Mouse (Mus musculus): ENCODE data around the gene Olfr1220. TPM values are rescaled to one million over a fixed set of nuclear protein-coding genes. Genes with fewer than 3 reads are reported as not detected.

Gene Olfr1220
- polyA plus RNA-seq, 1 experiment, result not detected

- Histone ChIP-seq H3K36me3 (ENCODE audit: control insufficient read depth, insufficient read depth, low read length) (no peaks in the 10 kb centered on the region), H3K4me3 (ENCODE audit: extremely low read depth, insufficient read depth, insufficient read length) (no peak overlapping the region), H3K27me3 (ENCODE audit: control insufficient read depth, insufficient read depth, low read length) (no peaks in the 10 kb centered on the region), H3K4me1 (ENCODE audit: control insufficient read depth, insufficient read depth, insufficient read length) (no peaks in the 10 kb centered on the region), H3K27ac (ENCODE audit: insufficient read depth, low read length) (no peak overlapping the region)
- no peak for DNase-seq (ENCODE audit: low read depth in 1 of 2, low spot score in 2 of 2)
- TF ChIP-seq CTCF (IDR thresholded peaks at IDR 0.05; ENCODE audit: extremely low read depth, insufficient read depth, insufficient read length, insufficient replicate concordance), result no peak
- no peak for TF ChIP-seq POLR2A (IDR thresholded peaks at IDR 0.05; ENCODE audit: low read depth, low read length)
Measured at GRCm38 (mm10) chr2:89081487-89081886, 25.1 kb downstream of the Olfr1220 start.

- no peak within 1 kb of the TSS for H3K27ac ChIP-seq (ENCODE audit: insufficient read depth, low read length)
- DNase-seq (ENCODE audit: low read depth in 1 of 2, low spot score in 2 of 2), result no peak
- TF ChIP-seq CTCF (IDR thresholded peaks at IDR 0.05; ENCODE audit: extremely low read depth, insufficient read depth, insufficient read length, insufficient replicate concordance), result no peak
- TF ChIP-seq POLR2A (IDR thresholded peaks at IDR 0.05; ENCODE audit: low read depth, low read length), result no peak
- H3K27me3 ChIP-seq (ENCODE audit: control insufficient read depth, insufficient read depth, low read length), result no peaks in the 10 kb centered on the region
- H3K36me3 ChIP-seq (ENCODE audit: control insufficient read depth, insufficient read depth, low read length), result no peaks in the 10 kb centered on the region
- no peaks in the 10 kb centered on the region for H3K4me1 ChIP-seq (ENCODE audit: control insufficient read depth, insufficient read depth, insufficient read length)
- H3K4me3 ChIP-seq (ENCODE audit: extremely low read depth, insufficient read depth, insufficient read length), result no peak within 1 kb of the TSS
Measured at GRCm38 (mm10) chr2:89061087-89061486, 45.5 kb downstream of the Olfr1220 start, which contains the start of gene Olfr1218. Gene Olfr1218, minus strand, starts transcription at chr2:89061187.

Other genes starting within 250 kb of the Olfr1220 start
- gene Olfr1206, start 243.6 kb downstream of the Olfr1220 start, polyA plus RNA-seq (2012; rRNA removed), result not detected in 2 replicates
- gene Olfr1208, start 204.5 kb downstream of the Olfr1220 start, polyA plus RNA-seq (2012; rRNA removed), result not detected in 2 replicates
- not detected in 2 replicates for gene Olfr1209, start 191.7 kb downstream of the Olfr1220 start, polyA plus RNA-seq (2012; rRNA removed)
- gene Olfr1211, start 168.7 kb downstream of the Olfr1220 start, polyA plus RNA-seq (2012; rRNA removed), result not detected in 2 replicates
- gene Olfr1212, start 152.9 kb downstream of the Olfr1220 start, polyA plus RNA-seq (2012; rRNA removed), result not detected in 2 replicates
- not detected in 2 replicates for gene Gm13762, start 126.6 kb downstream of the Olfr1220 start, polyA plus RNA-seq (2012; rRNA removed)
- gene Olfr1214, start 114.2 kb downstream of the Olfr1220 start, polyA plus RNA-seq (2012; rRNA removed), result not detected in 2 replicates
- gene Olfr1215, start 99.9 kb downstream of the Olfr1220 start, polyA plus RNA-seq (2012; rRNA removed), result not detected in 2 replicates
- not detected in 2 replicates for gene Olfr1216, start 88.5 kb downstream of the Olfr1220 start, polyA plus RNA-seq (2012; rRNA removed)
- not detected in 2 replicates for gene Olfr1217, start 74.8 kb downstream of the Olfr1220 start, polyA plus RNA-seq (2012; rRNA removed)
- gene Olfr1218, start 45.6 kb downstream of the Olfr1220 start, polyA plus RNA-seq (2012; rRNA removed), result not detected in 2 replicates
- not detected in 2 replicates for gene Olfr1219, start 23.3 kb downstream of the Olfr1220 start, polyA plus RNA-seq (2012; rRNA removed)
- not detected in 2 replicates for gene Olfr1221, start 10.4 kb upstream of the Olfr1220 start, polyA plus RNA-seq (2012; rRNA removed)
- gene Olfr1222, start 26.2 kb upstream of the Olfr1220 start, polyA plus RNA-seq (2012; rRNA removed), result not detected in 2 replicates
- gene Olfr1223, start 44.7 kb upstream of the Olfr1220 start, polyA plus RNA-seq (2012; rRNA removed), result not detected in 2 replicates
- not detected in 2 replicates for gene Olfr1224-ps1, start 57.3 kb upstream of the Olfr1220 start, polyA plus RNA-seq (2012; rRNA removed)
- gene Olfr1225, start 67.8 kb upstream of the Olfr1220 start, polyA plus RNA-seq (2012; rRNA removed), result not detected in 2 replicates
- gene Olfr1226, start 93.2 kb upstream of the Olfr1220 start, polyA plus RNA-seq (2012; rRNA removed), result not detected in 2 replicates
- not detected in 2 replicates for gene Olfr1228, start 147.2 kb upstream of the Olfr1220 start, polyA plus RNA-seq (2012; rRNA removed)
- not detected in 2 replicates for gene Olfr1229, start 181.2 kb upstream of the Olfr1220 start, polyA plus RNA-seq (2012; rRNA removed)
- not detected in 2 replicates for gene Olfr1230, start 190.4 kb upstream of the Olfr1220 start, polyA plus RNA-seq (2012; rRNA removed)
- gene Olfr1231, start 200.2 kb upstream of the Olfr1220 start, polyA plus RNA-seq (2012; rRNA removed), result not detected in 2 replicates
- not detected in 2 replicates for gene Olfr1232, start 222.8 kb upstream of the Olfr1220 start, polyA plus RNA-seq (2012; rRNA removed)
- not detected in 2 replicates for gene Olfr1233, start 235.6 kb upstream of the Olfr1220 start, polyA plus RNA-seq (2012; rRNA removed)